Mouse (Mus musculus): ENCODE results near the gene Olfr876.

DNA sequence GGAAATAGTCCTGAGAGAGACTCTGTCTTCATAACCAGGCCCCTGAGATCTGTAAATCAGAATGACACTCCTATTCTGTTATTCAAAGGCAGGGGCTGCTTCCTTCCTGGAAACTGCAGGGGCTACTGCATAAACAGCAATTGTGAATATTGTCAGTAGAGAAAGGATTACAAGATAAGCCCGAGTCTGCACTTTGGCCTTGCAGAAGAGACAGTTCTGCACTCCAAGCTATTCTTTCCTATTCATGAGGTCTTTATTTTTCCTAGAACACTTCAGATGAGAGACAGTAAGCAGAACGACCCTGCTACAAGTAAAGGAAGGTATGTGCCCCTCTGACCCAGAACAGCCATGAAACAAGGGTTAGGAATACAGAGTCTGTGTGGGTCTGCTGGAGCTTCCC lies 31.1 kb upstream of the Olfr876 start, which contains the start of gene Olfr875:
- TF ChIP-seq POLR2A (IDR thresholded peaks at IDR 0.05; ENCODE audit: borderline replicate concordance, extremely low read depth, insufficient read depth, insufficient read length, poor library complexity, severe bottlenecking) (no peak), CTCF (IDR thresholded peaks at IDR 0.05; ENCODE audit: borderline replicate concordance, extremely low read depth, insufficient read depth, insufficient read length) (no peak)
